Mouse (Mus musculus) T-helper 2 cell (primary cell): ENCODE data around the gene Rtn4ip1.

Source experiments
- in situ Hi-C: fragments of 300-600 bp; cut with MboI, MseI; formaldehyde crosslinking; loops from one replicate; pipeline ENCODE4 v1.15.1; 2025; ENCODE audit warnings: high pct_unique_total_duplicates

Rtn4ip1 gene

GRCm38 (mm10) chr10:44002004-44002940 lies 100.7 kb downstream of the Rtn4ip1 start:
- in situ Hi-C loops = no loop called here

DNA sequence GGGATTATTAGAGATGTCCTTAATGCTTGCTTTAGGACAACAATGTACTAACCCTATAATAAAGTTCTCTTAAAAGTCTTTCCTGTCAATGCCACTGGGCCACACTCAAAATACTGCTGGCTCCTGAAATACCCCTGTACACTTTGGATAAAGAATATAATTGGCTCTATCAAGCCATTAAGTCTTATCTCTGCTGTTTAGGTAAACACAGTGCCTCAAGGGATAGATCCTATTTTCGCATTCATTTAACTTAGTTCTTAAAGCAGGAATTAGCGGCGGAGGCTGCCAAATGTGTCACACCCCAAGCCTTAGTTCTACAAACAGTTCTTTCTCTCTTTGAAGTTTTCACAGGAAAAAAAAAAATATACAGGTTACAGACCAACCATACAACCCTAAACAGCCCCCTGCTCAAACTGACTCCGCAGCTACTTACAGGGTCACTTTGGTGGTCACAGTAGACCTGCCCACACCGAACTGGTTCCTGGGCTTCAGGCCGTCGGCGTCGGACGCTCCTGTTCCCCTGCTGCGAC lies 101.5 kb downstream of the Rtn4ip1 start:
- in situ Hi-C loops = no loop called here

DNA sequence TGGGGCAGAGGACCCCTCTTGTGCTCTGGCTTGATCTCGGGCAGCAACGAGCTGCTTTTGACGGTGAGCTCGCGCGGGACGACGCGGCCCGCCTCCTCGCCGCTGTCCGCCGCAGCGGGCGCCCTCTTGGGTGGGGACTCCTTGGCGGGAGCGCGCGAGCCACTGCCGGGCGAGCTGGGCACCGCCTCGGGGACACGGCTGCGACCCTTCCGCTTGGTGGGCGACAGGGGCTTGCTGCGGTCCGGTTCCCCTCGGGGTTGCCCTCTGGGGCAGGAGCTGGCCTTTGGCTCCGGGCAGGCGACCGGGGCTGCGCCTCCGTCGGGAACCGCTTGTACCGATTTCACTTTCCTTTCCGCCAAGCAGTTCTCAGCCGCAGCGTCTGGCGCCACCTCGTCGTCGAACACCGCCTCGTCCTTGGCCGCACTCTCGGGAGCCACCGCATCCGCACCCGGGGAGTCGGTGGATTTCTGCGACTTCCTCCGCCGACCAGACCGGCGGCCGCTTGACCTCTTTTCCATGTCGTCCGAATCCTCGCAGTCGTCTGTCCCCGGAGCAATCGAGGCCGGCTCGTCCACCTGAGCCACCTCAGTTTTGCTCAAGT lies 102.0 kb downstream of the Rtn4ip1 start:
- in situ Hi-C loops = no loop called here

DNA sequence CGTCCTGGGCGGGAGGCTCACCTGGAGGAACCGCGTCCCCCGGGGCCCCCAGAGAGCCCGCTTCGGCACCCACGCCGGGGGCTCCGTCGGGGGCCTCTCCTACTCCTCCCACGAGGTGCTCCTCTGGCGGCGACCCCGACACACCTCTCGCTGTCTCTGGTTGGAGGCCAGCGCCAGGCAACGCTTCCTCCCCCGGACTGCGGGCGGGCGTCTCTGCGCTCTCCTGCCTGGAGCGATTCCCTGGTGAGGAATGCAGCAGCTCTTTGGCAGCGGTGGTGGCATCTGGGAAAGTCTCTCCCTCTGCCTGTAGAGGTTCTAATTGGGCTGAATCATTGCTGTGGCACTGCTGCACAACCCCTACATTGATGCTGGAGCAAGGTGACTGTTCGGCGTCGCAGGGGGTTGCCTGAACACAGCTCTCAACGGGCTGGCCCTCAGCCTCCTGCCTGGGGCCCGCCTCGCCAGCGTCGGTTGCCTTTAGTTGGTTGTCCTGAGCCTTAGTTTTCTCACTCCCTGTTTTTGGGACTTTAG lies 102.7 kb downstream of the Rtn4ip1 start:
- in situ Hi-C loops = no loop called here

- in situ Hi-C loops = no loop called here
Measured at GRCm38 (mm10) chr10:44005677-44006641, 104.4 kb downstream of the Rtn4ip1 start.
